Mouse (Mus musculus) olfactory bulb, adult 2 months (tissue): Measurements from ENCODE around the gene Cdk8. TPM values are rescaled to one million over a fixed set of nuclear protein-coding genes. Genes with fewer than 3 reads are reported as not detected.

Source experiments
- H3K27ac ChIP-seq: fragments of 200-500 bp; 2 replicates; pipeline ENCODE4 v1.5.1; 2012; ENCODE audit warnings: low read depth, low read length; ENCODE audit not compliant: insufficient read depth
- H3K4me1 ChIP-seq: fragments of 200-500 bp; 2 replicates; pipeline ENCODE4 v1.6.1; 2012; ENCODE audit warnings: low read length; ENCODE audit not compliant: control insufficient read depth, insufficient read depth
- H3K4me3 ChIP-seq: fragments of 200-500 bp; 2 replicates; pipeline ENCODE4 v1.5.1; 2012; ENCODE audit warnings: mild to moderate bottlenecking, low read depth, low read length, moderate library complexity; ENCODE audit not compliant: insufficient read depth
- CTCF ChIP-seq: fragments of 200-500 bp; IDR thresholded peaks from 2 replicates; pipeline ENCODE4 v1.5.1; 2012; ENCODE audit warnings: low read depth, mild to moderate bottlenecking, low read length, moderate library complexity; ENCODE audit not compliant: insufficient read depth
- POLR2A ChIP-seq: fragments of 200-500 bp; IDR thresholded peaks from 2 replicates; pipeline ENCODE4 v1.6.1; 2012; ENCODE audit warnings: mild to moderate bottlenecking, low read depth, low read length, moderate library complexity; ENCODE audit not compliant: insufficient read depth
- WGBS: fragments of 180-500 bp; shearing (Covaris S2); methylation state at CpG from one replicate; pipeline ENCODE4 v1.1.7; 2018; 5-methylcytosine and 5-hydroxymethylcytosine counted together
- polyA plus RNA-seq: library from polyadenylated mRNA; stranded (reverse); fragments of >200 nt; gene quantifications from 2 replicates; pipeline ENCODE4 v1.2.4, GENCODE M21; 2012; ENCODE audit warnings: low replicate concordance; ENCODE audit not compliant: missing spikeins, insufficient read depth, insufficient read length

Gene Cdk8
- polyA plus RNA-seq, 1 experiment = not detected

GRCm38 (mm10) chr5:146283899-146284298, 52.9 kb downstream of the Cdk8 start:
- 50% methylated on average over 6 of the region's 6 CpGs for WGBS
- TF ChIP-seq CTCF = no peak
- TF ChIP-seq POLR2A = no peak
- H3K4me3 ChIP-seq = no peak overlapping the region
- H3K27ac ChIP-seq = no peak overlapping the region
- H3K4me1 ChIP-seq = peaks cover 7% of the 10 kb centered on the region

GRCm38 (mm10) chr5:146287416-146287815, 56.4 kb downstream of the Cdk8 start:
- Histone ChIP-seq H3K27ac (no peak overlapping the region), H3K4me1 (peaks cover 4% of the 10 kb centered on the region), H3K4me3 (no peak overlapping the region)
- 80% methylated on average over 10 of the region's 10 CpGs for WGBS
- TF ChIP-seq CTCF = no peak
- TF ChIP-seq POLR2A = no peak

DNA sequence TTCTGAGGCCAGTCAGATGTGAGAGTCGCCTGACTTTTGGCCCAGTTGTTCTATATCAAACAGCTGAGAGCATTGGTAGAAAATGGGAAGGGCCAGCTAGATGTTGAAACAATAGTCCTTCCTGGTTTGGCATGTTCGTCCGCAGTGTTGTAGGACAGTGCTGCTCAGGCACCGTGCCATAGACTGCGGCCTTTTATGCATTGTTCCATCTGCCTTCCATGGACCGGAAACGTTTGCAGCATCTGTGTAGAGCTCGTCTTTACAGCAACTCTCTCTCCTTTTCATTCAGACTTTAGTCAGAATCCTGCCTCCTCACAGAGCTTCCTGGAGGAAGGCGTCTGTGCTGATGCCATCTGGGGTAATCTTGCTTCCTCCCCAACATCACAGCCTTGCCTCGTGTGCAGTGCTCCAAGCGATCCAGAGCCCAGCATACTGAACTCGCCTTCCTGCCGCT, 57.0 kb downstream of the Cdk8 start:
- H3K4me1 ChIP-seq = peaks cover 4% of the 10 kb centered on the region
- H3K27ac ChIP-seq = no peak overlapping the region
- no peak overlapping the region for H3K4me3 ChIP-seq
- WGBS = 78% methylated on average over 13 of the region's 13 CpGs
- TF ChIP-seq POLR2A = no peak
- no peak for TF ChIP-seq CTCF

DNA sequence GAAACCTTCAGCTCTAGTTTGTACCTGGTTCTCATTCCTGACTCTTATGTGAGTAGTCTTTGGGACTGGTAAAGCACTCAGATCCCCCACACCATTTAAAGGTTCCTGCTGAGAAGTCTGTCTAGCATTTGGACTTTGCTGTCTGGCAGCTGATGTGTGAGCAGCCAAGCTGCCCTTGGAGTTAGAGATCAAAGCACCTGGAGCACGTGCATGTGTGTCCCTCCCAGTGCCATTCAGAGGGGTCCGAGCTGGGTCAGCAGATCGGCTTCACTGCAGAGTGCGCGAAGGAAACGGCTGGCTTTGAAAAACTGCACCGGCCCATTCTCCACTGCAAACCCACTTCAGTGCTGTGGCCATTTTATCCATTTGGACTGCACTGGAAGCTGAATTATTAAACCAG, 58.9 kb downstream of the Cdk8 start:
- TF ChIP-seq CTCF (no peak), POLR2A (no peak)
- Histone ChIP-seq H3K4me1 (no peaks in the 10 kb centered on the region; the same call in 1 of the 2 replicates), H3K27ac (no peak overlapping the region), H3K4me3 (no peak overlapping the region)
- WGBS = 91% methylated on average over 7 of the region's 7 CpGs

DNA sequence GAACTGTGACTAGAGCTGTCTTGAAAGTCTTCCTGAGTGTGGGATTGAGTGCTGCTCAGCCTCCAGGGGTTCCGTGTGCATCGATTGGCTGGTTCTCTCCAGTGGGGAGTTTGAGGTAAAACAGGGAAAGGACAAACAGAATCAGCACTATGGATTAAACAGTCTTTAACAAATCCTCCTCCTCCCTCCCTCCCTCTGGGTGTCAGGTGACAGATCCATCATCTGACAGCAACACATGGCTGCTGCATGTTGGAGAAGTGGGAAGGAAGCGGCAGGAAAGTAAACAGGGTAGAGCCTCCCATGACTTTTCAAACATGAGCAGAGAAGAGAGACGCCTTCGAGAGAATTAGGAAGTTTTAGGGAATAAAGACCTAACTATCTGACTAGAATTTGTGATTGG, 59.4 kb downstream of the Cdk8 start:
- Histone ChIP-seq H3K27ac (no peak overlapping the region), H3K4me3 (no peak overlapping the region), H3K4me1 (no peaks in the 10 kb centered on the region; the same call in 1 of the 2 replicates)
- TF ChIP-seq POLR2A = no peak
- TF ChIP-seq CTCF = no peak
- 92% methylated on average over 5 of the region's 5 CpGs for WGBS

- WGBS = 89% methylated on average over 5 of the region's 5 CpGs
- TF ChIP-seq POLR2A (no peak), CTCF (no peak)
- Histone ChIP-seq H3K4me1 (no peaks in the 10 kb centered on the region; the same call in 1 of the 2 replicates), H3K4me3 (no peak overlapping the region), H3K27ac (no peak overlapping the region)
Measured at GRCm38 (mm10) chr5:146291560-146291959, 60.5 kb downstream of the Cdk8 start.

GRCm38 (mm10) chr5:146292896-146293680, 62.1 kb downstream of the Cdk8 start:
- WGBS = 93% methylated on average over 5 of the region's 5 CpGs

GRCm38 (mm10) chr5:146293919-146294700, 63.1 kb downstream of the Cdk8 start:
- TF ChIP-seq CTCF (no peak), POLR2A (no peak)
- H3K4me3 ChIP-seq = no peak overlapping the region
- H3K4me1 ChIP-seq = no peaks in the 10 kb centered on the region
- H3K27ac ChIP-seq = no peak overlapping the region
- WGBS = 96% methylated on average over 11 of the region's 11 CpGs

More at GRCm38 (mm10) chr5:146292896-146293680, 62.1 kb downstream of the Cdk8 start:
- Histone ChIP-seq H3K27ac (no peak overlapping the region), H3K4me1 (no peaks in the 10 kb centered on the region), H3K4me3 (no peak overlapping the region)
- TF ChIP-seq POLR2A (no peak), CTCF (no peak)

DNA sequence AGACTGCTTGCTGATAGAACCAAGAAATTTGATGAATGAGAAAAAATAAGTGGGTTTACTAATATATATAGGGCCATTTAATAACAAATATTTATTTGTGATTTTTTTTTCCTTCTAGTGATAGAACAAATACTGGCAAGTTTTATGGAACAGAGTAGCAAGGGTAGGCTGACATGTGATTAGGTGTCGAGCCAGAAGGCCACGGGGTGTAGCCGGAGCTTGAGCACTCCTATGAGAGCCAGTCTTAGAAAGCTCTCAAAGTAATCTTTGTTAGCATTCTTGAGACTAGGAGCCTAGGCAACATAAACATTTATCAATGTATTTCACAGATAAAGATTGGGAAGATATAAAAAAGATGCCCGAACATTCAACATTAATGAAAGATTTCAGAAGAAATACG, 63.8 kb downstream of the Cdk8 start:
- TF ChIP-seq CTCF (no peak), POLR2A (no peak)
- no peak overlapping the region for H3K27ac ChIP-seq
- WGBS = 95% methylated on average over 5 of the region's 5 CpGs
- no peak overlapping the region for H3K4me3 ChIP-seq
- H3K4me1 ChIP-seq = no peaks in the 10 kb centered on the region
